Mouse (Mus musculus): ENCODE measurements around the gene Cnot9.
"Not testable (repeated sequence)": the region's sequence is repeated elsewhere in the genome, so short reads cannot be mapped to it uniquely, and the experiment has no call there.

The Cnot9 gene

GRCm38 (mm10) chr1:74505721-74506464 lies at the start of gene Cnot9:
Gene Cnot9, plus strand, starts transcription at chr1:74506058.
- DNase-seq (ENCODE audit: low spot score) = peak; percentile 100

- no peak for DNase-seq (ENCODE audit: low spot score)
Measured at GRCm38 (mm10) chr1:74460273-74460672, 45.6 kb upstream of the Cnot9 start.

GRCm38 (mm10) chr1:74485792-74486191 lies 20.1 kb upstream of the Cnot9 start:
- DNase-seq (ENCODE audit: low spot score) = no peak

GRCm38 (mm10) chr1:74501106-74501505 lies 4.8 kb upstream of the Cnot9 start:
- no peak for DNase-seq (ENCODE audit: low spot score)

- no peak for DNase-seq (ENCODE audit: low spot score)
Measured at GRCm38 (mm10) chr1:74505393-74505720, 501 bp upstream of the Cnot9 start.

- DNase-seq (ENCODE audit: low spot score) = peak; percentile 58
Measured at GRCm38 (mm10) chr1:74506471-74506881, 618 bp downstream of the Cnot9 start.

- no peak for DNase-seq (ENCODE audit: low spot score)
Measured at GRCm38 (mm10) chr1:74507780-74508179, 1.9 kb downstream of the Cnot9 start.

GRCm38 (mm10) chr1:74511306-74511705 lies 5.4 kb downstream of the Cnot9 start:
- no peak for DNase-seq (ENCODE audit: low spot score)

- not testable (repeated sequence) for DNase-seq (ENCODE audit: low spot score)
Measured at GRCm38 (mm10) chr1:74512999-74513398, 7.1 kb downstream of the Cnot9 start.

GRCm38 (mm10) chr1:74519875-74520274 lies 14.0 kb downstream of the Cnot9 start:
- no peak for DNase-seq (ENCODE audit: low spot score)

- no peak for DNase-seq (ENCODE audit: low spot score)
Measured at GRCm38 (mm10) chr1:74524746-74525145, 18.9 kb downstream of the Cnot9 start.

- DNase-seq (ENCODE audit: low spot score) = no peak
Measured at GRCm38 (mm10) chr1:74528589-74528988, 22.7 kb downstream of the Cnot9 start.

GRCm38 (mm10) chr1:74538650-74539049 lies 32.8 kb downstream of the Cnot9 start:
- no peak for DNase-seq (ENCODE audit: low spot score)

GRCm38 (mm10) chr1:74542451-74542961 lies 36.6 kb downstream of the Cnot9 start, which contains the start of gene Plcd4:
Gene Plcd4, plus strand, starts transcription at chr1:74542888.
- DNase-seq (ENCODE audit: low spot score) = no peak

GRCm38 (mm10) chr1:74544184-74544583 lies 38.3 kb downstream of the Cnot9 start, which contains the start of gene Usp37:
Gene Usp37, minus strand, starts transcription at chr1:74544284.
- DNase-seq (ENCODE audit: low spot score) = no peak

- no peak for DNase-seq (ENCODE audit: low spot score)
Measured at GRCm38 (mm10) chr1:74559061-74559460, 53.2 kb downstream of the Cnot9 start.

GRCm38 (mm10) chr1:74565834-74566233 lies 60.0 kb downstream of the Cnot9 start:
- DNase-seq (ENCODE audit: low spot score) = no peak

GRCm38 (mm10) chr1:74569739-74570719 lies 64.2 kb downstream of the Cnot9 start:
- DNase-seq (ENCODE audit: low spot score) = no peak

Data from spleen, adult 12 weeks (tissue).